Mouse (Mus musculus) megakaryocyte, embryonic 14.5 days (primary cell): ENCODE data around the gene Traf5.

Source experiments
- FLI1 ChIP-seq: IDR thresholded peaks from 2 replicates; pipeline ENCODE4 v1.6.1; 2012; ENCODE audit warnings: low read length, inconsistent platforms, mixed read lengths
- GATA1 ChIP-seq: IDR thresholded peaks from 3 replicates; pipeline ENCODE4 v1.6.1; 2012; ENCODE audit warnings: mixed read lengths, low read length, inconsistent platforms, borderline replicate concordance

- no peak for TF ChIP-seq FLI1
- TF ChIP-seq GATA1, result no peak
Observed at GRCm38 (mm10) chr1:192137926-192138910, 45.9 kb upstream of the Traf5 start, which contains the start of gene Rcor3.
